ENCODE assay signal across 9 mouse cellular contexts in the genomic region with DNA sequence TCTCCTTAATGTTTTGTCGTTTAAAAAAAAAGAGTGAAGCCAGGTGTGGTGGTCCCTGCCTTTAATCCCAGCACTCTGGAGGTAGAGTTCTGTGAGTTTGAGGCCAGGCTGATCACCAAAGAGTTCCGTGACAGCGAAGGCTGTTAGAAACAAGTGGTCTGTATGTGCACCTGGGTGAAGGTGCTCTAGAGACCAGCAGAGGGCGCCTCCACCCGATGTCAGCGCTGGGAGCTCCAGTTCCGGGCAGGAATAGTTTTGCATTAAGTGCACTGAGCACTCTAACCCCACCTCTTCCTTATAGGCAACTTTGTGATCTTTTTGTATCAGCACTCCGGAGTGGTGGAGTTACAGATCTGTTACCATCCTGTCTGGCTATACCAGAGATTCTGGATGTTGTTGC. TPM values are rescaled to one million over a fixed set of nuclear protein-coding genes. Genes with fewer than 3 reads are reported as not detected.
DNase-seq lines count a peak whose midpoint lies in the region; ATAC-seq lines count a peak whose summit lies in the region.
"Had no signal": no experiment of that assay in that cellular context is flagged by ENCODE, and none has a peak within 500 bp of the region (broad histone marks: within the 10 kb centered on the region; RNA-seq: fewer than 3 reads in every experiment).

No protein-coding gene starts in this region.

- H3K36me3 ChIP-seq in heart, embryonic 15.5 days: no peaks in the 10 kb centered on the region
- H3K36me3 ChIP-seq in stomach, embryonic 16.5 days (ENCODE audit: control insufficient read depth, insufficient read depth, low read length): no peaks in the 10 kb centered on the region
- H3K36me3 ChIP-seq: G1E had no signal

- H3K27me3 ChIP-seq in heart, embryonic 15.5 days: no peaks in the 10 kb centered on the region
- no peaks in the 10 kb centered on the region for H3K27me3 ChIP-seq in stomach, embryonic 16.5 days (ENCODE audit: control insufficient read depth, insufficient read depth, low read length)

- no peak overlapping the region for H3K27ac ChIP-seq in heart, embryonic 15.5 days
- no peak overlapping the region for H3K27ac ChIP-seq in stomach, embryonic 16.5 days (ENCODE audit: low read length)

- no peak for ATAC-seq in heart, embryonic 15.5 days (replicated peaks; ENCODE audit: insufficient number of reproducible peaks, insufficient read depth, low FRiP score, low read depth)
- ATAC-seq in stomach, embryonic 16.5 days (ENCODE audit: insufficient read depth, low FRiP score): no peak

- peak overlapping the region; percentile 94 for H3K4me2 ChIP-seq in heart, embryonic 15.5 days
- peak overlapping the region; percentile 96 for H3K4me2 ChIP-seq in stomach, embryonic 16.5 days (ENCODE audit: low read depth, low read length)

- peak overlapping the region; percentile 65 for H3K4me3 ChIP-seq in heart, embryonic 15.5 days
- H3K4me3 ChIP-seq in stomach, embryonic 16.5 days (replicated peaks; ENCODE audit: low read length): peak overlapping the region; percentile 71

- DNase-seq in adrenal gland, adult (ENCODE audit: inconsistent age in 2 of 2, low spot score in 1 of 2): peak; percentile 34 to 67
- no peak for DNase-seq in adrenal gland, adult 8-10 months
- peak; percentile 88 for DNase-seq in R1 (ENCODE audit: low read depth, low spot score)
- peak; percentile 48 for DNase-seq in embryo, embryonic 9.5 days (ENCODE audit: extremely low spot score)
- DNase-seq in kidney, postnatal 4 days: peak; percentile 69 to 77
- peak; percentile 63 for DNase-seq in mesoderm, embryonic 11.5 days (ENCODE audit: low read depth, low spot score)

- no peaks in the 10 kb centered on the region for H3K9me3 ChIP-seq in heart, embryonic 15.5 days (replicated peaks)
- H3K9me3 ChIP-seq in stomach, embryonic 16.5 days (replicated peaks; ENCODE audit: control insufficient read depth, low read length): no peaks in the 10 kb centered on the region

- H3K9ac ChIP-seq in heart, embryonic 15.5 days: no peak overlapping the region; the same call in 1 of the 2 replicates
- H3K9ac ChIP-seq in stomach, embryonic 16.5 days (ENCODE audit: low read length): peak overlapping the region; percentile 94

- H3K4me1 ChIP-seq in heart, embryonic 15.5 days (replicated peaks): peaks cover 24% of the 10 kb centered on the region
- H3K4me1 ChIP-seq in stomach, embryonic 16.5 days (ENCODE audit: control insufficient read depth, insufficient read depth, low read length): peaks cover 19% of the 10 kb centered on the region; the same call in 1 of the 2 replicates

- 36% methylated on average over 8 of the region's 8 CpGs for WGBS in heart, embryonic 15.5 days
- 36% methylated on average over 8 of the region's 8 CpGs for WGBS in stomach, embryonic 16.5 days

RNA-seq across cellular contexts. Expression of gene Klhl22, which starts 1.2 kb away (rescaled TPM):
- 10 to 100 TPM; 40.5 to 65.6 (median 50.8) TPM for total RNA-seq in adrenal gland, adult 8-10 months (2022)
- polyA plus RNA-seq in heart, embryonic 15.5 days (2015; fragmentation: Nextera tagmentation; extraction: Ambion mirVana): 33.0 and 45.7 TPM in 2 replicates
- polyA plus RNA-seq in stomach, embryonic 16.5 days (2015; fragmentation: Nextera tagmentation; extraction: Ambion mirVana): 56.7 and 57.7 TPM in 2 replicates
- polyA plus RNA-seq: G1E had no signal

RNA-seq across cellular contexts. Expression of gene Med15, which starts 28.0 kb away (rescaled TPM):
- 10 to 100 TPM; 54.1 to 95.8 (median 62.0) TPM for total RNA-seq in adrenal gland, adult 8-10 months (2022)
- 25.6 and 37.2 TPM in 2 replicates for polyA plus RNA-seq in heart, embryonic 15.5 days (2015; fragmentation: Nextera tagmentation; extraction: Ambion mirVana)
- polyA plus RNA-seq in stomach, embryonic 16.5 days (2015; fragmentation: Nextera tagmentation; extraction: Ambion mirVana): 39.2 and 42.5 TPM in 2 replicates

RNA-seq across cellular contexts. Expression of gene Scarf2, which starts 36.4 kb away (rescaled TPM):
- total RNA-seq in adrenal gland, adult 8-10 months (2022): 10 to 100 TPM; 11.8 to 14.9 (median 13.1) TPM
- polyA plus RNA-seq in heart, embryonic 15.5 days (2015; fragmentation: Nextera tagmentation; extraction: Ambion mirVana): 6.6 and 11.3 TPM in 2 replicates
- polyA plus RNA-seq in stomach, embryonic 16.5 days (2015; fragmentation: Nextera tagmentation; extraction: Ambion mirVana): 4.8 and 7.3 TPM in 2 replicates
- total RNA-seq: G1E had no signal
- polyA plus RNA-seq: G1E had no signal
